Mouse (Mus musculus) liver, adult 10 weeks (tissue): Measurements from ENCODE around the gene Lin54. TPM values are rescaled to one million over a fixed set of nuclear protein-coding genes. Genes with fewer than 3 reads are reported as not detected.

Source experiments
- polyA plus RNA-seq: library from polyadenylated mRNA; stranded (reverse); fragments of 350-450 nt; fragmentation: Illumina TruSeq; extraction: RNeasy Lipid Tissue Mini Kit (QIAGEN cat#74804); gene quantifications from one replicate; pipeline ENCODE4 v1.2.3, GENCODE M21; 2014; ENCODE audit warnings: low read depth, low replicate concordance

Lin54 gene
- 9.9 TPM for polyA plus RNA-seq

GRCm38 (mm10) chr5:100500458-100500961 is at the start of gene Lin54:
Lin54 (minus strand) TSS chr5:100500639.

GRCm38 (mm10) chr5:100518049-100519026 is 17.9 kb upstream of the Lin54 start, which contains the start of gene Cops4:
Cops4 (plus strand) TSS chr5:100518309.

GRCm38 (mm10) chr5:100415761-100416590 is 84.5 kb downstream of the Lin54 start, which contains the start of gene Sec31a:
Sec31a (minus strand) TSS chr5:100416234.

Other genes starting within 250 kb of the Lin54 start
- gene Sec31a, start 84.4 kb downstream of the Lin54 start, polyA plus RNA-seq: 123 TPM
- 43.6 TPM for gene Cops4, start 17.7 kb upstream of the Lin54 start, polyA plus RNA-seq
- gene Plac8, start 71.6 kb upstream of the Lin54 start, polyA plus RNA-seq: 10.2 TPM
- 14.4 TPM for gene Coq2, start 174.5 kb upstream of the Lin54 start, polyA plus RNA-seq
- gene Hpse, start 219.1 kb upstream of the Lin54 start, polyA plus RNA-seq: 3.5 TPM